Mouse (Mus musculus) midbrain, embryonic 13.5 days (tissue): ENCODE results near the gene Pzp. TPM values are rescaled to one million over a fixed set of nuclear protein-coding genes. Genes with fewer than 3 reads are reported as not detected.

Experiments
- ATAC-seq: fragments of 200-750 bp; cut with Nextera tagmentation; 2 replicates; pipeline ENCODE4 v1.8.0; 2017; ENCODE audit warnings: mild to moderate bottlenecking, moderate TSS enrichment, moderate library complexity
- H3K27ac ChIP-seq: fragments of 300-500 bp; sonication (generic); 2 replicates; pipeline ENCODE4 v1.5.1; 2015; ENCODE audit warnings: inconsistent platforms, mild to moderate bottlenecking, moderate library complexity
- H3K27me3 ChIP-seq: fragments of 300-500 bp; sonication (generic); 2 replicates; pipeline ENCODE4 v1.6.1; 2015; ENCODE audit warnings: mild to moderate bottlenecking, inconsistent platforms
- H3K36me3 ChIP-seq: fragments of 300-500 bp; sonication (generic); 2 replicates; pipeline ENCODE4 v1.6.1; 2015; ENCODE audit warnings: mild to moderate bottlenecking, inconsistent platforms
- H3K4me1 ChIP-seq: fragments of 300-500 bp; sonication (generic); replicated peaks from 2 replicates; pipeline ENCODE4 v1.6.1; 2015; ENCODE audit warnings: inconsistent platforms
- H3K4me2 ChIP-seq: fragments of 300-500 bp; sonication (generic); replicated peaks from 2 replicates; pipeline ENCODE4 v1.6.1; 2015; ENCODE audit warnings: moderate library complexity, mild to moderate bottlenecking, inconsistent platforms
- H3K4me3 ChIP-seq: fragments of 300-500 bp; sonication (generic); replicated peaks from 2 replicates; pipeline ENCODE4 v1.5.1; 2015; ENCODE audit warnings: mild to moderate bottlenecking, inconsistent platforms
- H3K9ac ChIP-seq: fragments of 300-500 bp; sonication (generic); replicated peaks from 2 replicates; pipeline ENCODE4 v1.6.1; 2015; ENCODE audit warnings: mild to moderate bottlenecking, inconsistent platforms
- H3K9me3 ChIP-seq: fragments of 300-500 bp; sonication (generic); 2 replicates; pipeline ENCODE4 v1.6.1; 2016; ENCODE audit warnings: mild to moderate bottlenecking, inconsistent platforms
- WGBS: fragments of 180-500 bp; shearing (Covaris S2); methylation state at CpG from one replicate; pipeline ENCODE4 v1.1.7; 2015; 5-methylcytosine and 5-hydroxymethylcytosine counted together
- polyA plus RNA-seq: library from polyadenylated mRNA; unstranded; fragments of >200 nt; fragmentation: Nextera tagmentation; extraction: Ambion mirVana; gene quantifications from 2 replicates; pipeline ENCODE4 v1.2.1, GENCODE M21; 2015

Gene Pzp
- polyA plus RNA-seq, 1 experiment from 2014 or later, result not detected

DNA sequence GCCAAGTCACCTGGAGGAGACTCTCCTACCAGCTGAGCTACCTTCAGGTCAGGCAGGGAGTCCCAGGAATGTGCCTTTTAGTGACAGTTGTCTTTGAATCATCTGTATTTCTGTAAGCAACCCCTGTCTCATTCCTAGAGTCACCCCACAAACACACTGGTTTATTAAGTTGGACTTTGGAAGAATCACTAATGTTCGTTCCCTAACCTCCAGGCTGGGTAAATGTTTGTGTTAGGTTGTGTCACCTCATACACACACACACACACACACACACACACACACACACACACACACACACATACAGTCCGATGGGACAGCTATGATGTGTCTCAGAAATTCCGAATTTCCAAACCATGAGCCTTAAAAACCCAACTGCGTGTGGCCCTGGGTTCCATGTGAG lies 719 bp downstream of the Pzp start:
- Histone ChIP-seq H3K27me3 (no peaks in the 10 kb centered on the region), H3K4me3 (no peak overlapping the region), H3K36me3 (no peaks in the 10 kb centered on the region), H3K27ac (no peak overlapping the region), H3K4me2 (no peak overlapping the region), H3K9ac (no peak overlapping the region), H3K9me3 (no peaks in the 10 kb centered on the region), H3K4me1 (no peaks in the 10 kb centered on the region)
- 91% methylated on average over 4 of the region's 4 CpGs for WGBS
- ATAC-seq, result no peak

DNA sequence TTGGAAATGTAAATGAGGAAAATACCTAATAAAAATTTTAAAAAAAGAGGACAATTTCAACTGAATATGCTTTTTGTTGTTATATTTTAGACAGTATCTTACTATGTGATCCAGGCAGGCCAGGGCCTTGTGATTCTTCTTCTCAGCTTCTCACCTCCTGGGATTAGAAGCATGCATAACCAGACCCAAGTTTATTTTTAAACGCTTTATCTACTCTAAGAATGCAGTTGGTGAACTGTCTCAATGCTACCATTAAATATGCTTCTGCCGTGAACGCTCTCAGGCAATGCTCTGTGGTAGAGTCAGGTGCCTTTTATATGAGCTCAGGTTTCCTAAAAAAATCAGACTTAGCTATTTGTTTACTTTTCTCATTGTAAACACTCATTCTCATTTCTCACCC lies 3.2 kb downstream of the Pzp start:
- H3K4me2 ChIP-seq, result no peak overlapping the region
- H3K36me3 ChIP-seq, result no peaks in the 10 kb centered on the region
- ATAC-seq, result no peak
- no peaks in the 10 kb centered on the region for H3K27me3 ChIP-seq
- H3K9ac ChIP-seq, result no peak overlapping the region
- no peak overlapping the region for H3K27ac ChIP-seq
- no peak overlapping the region for H3K4me3 ChIP-seq
- H3K4me1 ChIP-seq, result no peaks in the 10 kb centered on the region
- H3K9me3 ChIP-seq, result no peaks in the 10 kb centered on the region
- 93% methylated on average over 3 of the region's 3 CpGs for WGBS

DNA sequence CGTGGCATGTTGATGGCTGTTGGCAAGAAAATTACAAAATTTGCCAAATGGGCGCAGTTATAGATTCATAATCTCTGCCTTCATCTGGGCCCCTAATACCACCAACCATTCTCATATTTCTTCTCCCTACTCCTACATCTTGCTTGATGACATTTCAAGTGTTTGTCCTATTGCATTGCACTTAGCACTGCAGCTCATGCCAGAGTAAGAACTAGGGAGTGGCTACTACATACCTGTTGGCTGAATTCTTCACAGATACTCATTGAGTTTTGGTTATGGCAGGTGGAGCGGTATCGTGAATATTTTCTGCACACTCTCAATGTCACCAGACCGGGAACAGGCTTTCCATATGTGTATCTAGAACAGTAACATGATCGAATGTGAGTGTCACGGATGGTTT lies 7.4 kb downstream of the Pzp start:
- no peaks in the 10 kb centered on the region for H3K36me3 ChIP-seq
- no peak overlapping the region for H3K27ac ChIP-seq
- no peak overlapping the region for H3K4me3 ChIP-seq
- 95% methylated on average over 7 of the region's 7 CpGs for WGBS
- no peak overlapping the region for H3K4me2 ChIP-seq
- no peaks in the 10 kb centered on the region for H3K4me1 ChIP-seq
- H3K9ac ChIP-seq, result no peak overlapping the region
- H3K9me3 ChIP-seq, result no peaks in the 10 kb centered on the region
- no peaks in the 10 kb centered on the region for H3K27me3 ChIP-seq
- ATAC-seq, result no peak

DNA sequence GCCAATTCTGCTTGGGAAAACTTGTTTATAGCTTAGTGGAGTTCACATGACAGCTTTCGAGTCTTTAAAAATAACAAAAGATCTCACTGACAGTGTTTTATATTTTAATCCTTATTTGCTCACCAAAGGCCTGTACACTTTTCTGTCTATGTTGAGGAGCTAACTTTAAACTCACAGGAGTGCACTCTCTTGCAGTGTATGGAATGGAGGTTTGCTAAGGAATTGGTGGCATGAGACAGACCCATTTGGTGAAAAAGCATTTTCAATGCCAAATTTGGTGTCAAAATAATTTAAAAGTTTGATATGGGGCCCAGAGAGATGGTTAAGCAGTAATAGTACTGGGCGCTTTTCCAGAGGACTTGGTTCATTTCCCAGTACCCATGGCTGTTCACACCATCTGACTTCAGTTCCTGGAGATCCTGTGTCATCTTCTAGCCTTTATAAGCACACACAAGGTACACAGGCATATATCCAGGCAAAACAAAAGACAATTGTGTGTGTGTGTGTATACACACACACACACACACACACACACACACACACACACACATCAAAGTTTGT lies 20.8 kb downstream of the Pzp start:
- no peak for ATAC-seq
- 92% methylated on average over 2 of the region's 2 CpGs for WGBS
- no peak overlapping the region for H3K9ac ChIP-seq
- no peak overlapping the region for H3K4me2 ChIP-seq
- H3K9me3 ChIP-seq, result no peaks in the 10 kb centered on the region
- no peaks in the 10 kb centered on the region for H3K36me3 ChIP-seq
- no peak overlapping the region for H3K27ac ChIP-seq
- no peaks in the 10 kb centered on the region for H3K4me1 ChIP-seq
- no peak overlapping the region for H3K4me3 ChIP-seq
- no peaks in the 10 kb centered on the region for H3K27me3 ChIP-seq

DNA sequence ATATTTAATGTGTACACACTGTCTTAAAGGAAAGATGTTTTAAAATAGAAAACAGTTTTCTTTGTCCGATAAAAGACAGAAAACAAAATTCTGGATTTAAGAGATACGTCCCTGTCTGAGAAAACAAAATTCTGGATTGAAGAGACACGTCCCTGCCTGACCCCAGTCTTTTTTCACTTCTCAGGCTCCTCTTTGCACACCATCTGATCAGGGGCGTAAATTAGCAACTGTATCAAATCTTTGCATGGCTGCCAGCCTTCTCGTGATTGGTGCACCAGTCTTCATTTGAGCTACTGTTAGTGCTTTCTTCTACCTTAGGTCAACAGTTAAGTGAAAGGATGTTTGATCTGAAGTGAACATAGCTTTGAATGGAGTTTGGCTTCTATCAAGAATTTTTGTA lies 21.8 kb downstream of the Pzp start:
- H3K27me3 ChIP-seq, result no peaks in the 10 kb centered on the region
- H3K4me2 ChIP-seq, result no peak overlapping the region
- H3K4me3 ChIP-seq, result no peak overlapping the region
- no peak overlapping the region for H3K27ac ChIP-seq
- H3K4me1 ChIP-seq, result no peaks in the 10 kb centered on the region
- H3K9ac ChIP-seq, result no peak overlapping the region
- no peak for ATAC-seq
- no peaks in the 10 kb centered on the region for H3K9me3 ChIP-seq
- WGBS, result 81% methylated on average over 5 of the region's 5 CpGs
- H3K36me3 ChIP-seq, result no peaks in the 10 kb centered on the region

DNA sequence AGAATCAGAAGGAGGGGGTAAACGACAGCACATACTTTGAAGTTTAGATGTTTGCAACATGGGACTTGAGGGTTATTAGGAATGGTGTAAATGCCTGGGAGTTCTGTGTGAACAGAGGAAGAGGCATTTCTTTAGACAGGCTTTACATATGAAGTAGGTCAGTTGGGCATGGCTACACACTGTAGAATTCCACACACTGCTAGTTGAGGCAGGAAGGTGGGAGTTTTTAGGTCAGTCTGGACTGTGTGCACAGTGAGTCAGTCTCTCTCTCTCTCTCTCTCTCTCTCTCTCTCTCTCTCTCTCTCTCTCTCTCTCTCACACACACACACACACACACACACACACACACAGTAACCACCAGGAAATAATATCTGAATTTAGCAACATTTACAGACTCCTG lies 31.2 kb downstream of the Pzp start:
- H3K4me3 ChIP-seq, result no peak overlapping the region
- no peaks in the 10 kb centered on the region for H3K36me3 ChIP-seq
- H3K4me2 ChIP-seq, result no peak overlapping the region
- H3K4me1 ChIP-seq, result no peaks in the 10 kb centered on the region
- H3K9me3 ChIP-seq, result no peaks in the 10 kb centered on the region
- no peak overlapping the region for H3K27ac ChIP-seq
- WGBS, result 71% methylated on average over 1 of the region's 1 CpGs
- no peak overlapping the region for H3K9ac ChIP-seq
- no peak for ATAC-seq
- no peaks in the 10 kb centered on the region for H3K27me3 ChIP-seq

DNA sequence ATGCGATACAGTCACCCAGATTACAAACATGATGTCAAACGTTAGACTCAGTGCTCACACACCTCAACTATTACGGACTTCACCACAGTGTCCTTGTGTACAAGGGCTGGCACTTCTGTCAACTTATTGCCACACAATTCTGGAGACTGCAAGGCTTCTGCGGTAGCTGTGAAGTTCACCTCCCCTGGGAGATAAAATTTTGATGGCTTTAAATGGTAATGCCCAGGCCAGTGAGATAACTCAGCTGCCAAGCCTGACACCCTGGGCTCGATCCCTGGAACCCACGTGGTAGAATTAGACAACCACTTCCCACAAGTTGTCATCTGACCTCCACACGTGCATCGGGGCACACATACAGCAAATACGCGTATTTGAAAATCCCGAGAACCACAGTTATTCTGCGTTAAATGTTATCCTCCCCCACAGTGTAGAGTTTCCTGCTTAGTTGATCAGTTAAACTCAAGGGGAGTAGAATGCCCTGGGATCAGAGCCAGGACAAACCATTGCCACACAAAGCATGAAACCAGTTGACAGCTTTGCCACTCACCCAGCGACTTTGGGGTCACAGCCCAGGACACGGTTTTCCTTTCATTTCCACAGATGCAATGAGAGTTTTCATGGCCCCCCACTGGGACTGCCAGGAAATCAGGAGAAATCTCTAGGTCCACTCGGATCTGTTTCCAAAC lies 31.7 kb downstream of the Pzp start:
- no peak overlapping the region for H3K4me2 ChIP-seq
- H3K27me3 ChIP-seq, result no peaks in the 10 kb centered on the region
- no peak overlapping the region for H3K4me3 ChIP-seq
- no peaks in the 10 kb centered on the region for H3K36me3 ChIP-seq
- H3K27ac ChIP-seq, result no peak overlapping the region
- no peaks in the 10 kb centered on the region for H3K9me3 ChIP-seq
- WGBS, result 79% methylated on average over 15 of the region's 15 CpGs
- no peaks in the 10 kb centered on the region for H3K4me1 ChIP-seq
- no peak for ATAC-seq
- H3K9ac ChIP-seq, result no peak overlapping the region

DNA sequence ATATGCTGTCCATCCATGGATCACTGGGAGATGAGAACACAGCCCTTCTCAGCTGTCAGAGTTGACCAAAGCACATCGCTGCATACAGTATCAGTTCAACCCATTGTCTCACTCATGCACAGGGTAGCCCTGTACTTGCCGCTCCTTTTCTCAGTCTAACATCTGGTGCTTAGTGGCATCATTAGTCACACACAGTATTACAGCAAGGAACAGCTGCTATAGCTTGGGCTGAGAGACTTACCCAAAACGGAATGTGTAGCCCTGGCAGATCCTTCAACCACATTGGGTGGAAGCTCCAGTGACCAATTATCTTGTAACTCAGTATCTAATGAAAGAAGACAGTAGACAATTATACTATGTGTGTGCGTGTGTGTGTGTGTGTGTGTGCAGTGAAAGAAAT lies 34.6 kb downstream of the Pzp start:
- 82% methylated on average over 4 of the region's 4 CpGs for WGBS
- Histone ChIP-seq H3K4me1 (no peaks in the 10 kb centered on the region), H3K27me3 (no peaks in the 10 kb centered on the region), H3K36me3 (no peaks in the 10 kb centered on the region), H3K9me3 (no peaks in the 10 kb centered on the region), H3K27ac (no peak overlapping the region), H3K9ac (no peak overlapping the region), H3K4me3 (no peak overlapping the region), H3K4me2 (no peak overlapping the region)
- 0 out of 2 replicates have a peak, but pooled peaks have one; percentile 30 for ATAC-seq

DNA sequence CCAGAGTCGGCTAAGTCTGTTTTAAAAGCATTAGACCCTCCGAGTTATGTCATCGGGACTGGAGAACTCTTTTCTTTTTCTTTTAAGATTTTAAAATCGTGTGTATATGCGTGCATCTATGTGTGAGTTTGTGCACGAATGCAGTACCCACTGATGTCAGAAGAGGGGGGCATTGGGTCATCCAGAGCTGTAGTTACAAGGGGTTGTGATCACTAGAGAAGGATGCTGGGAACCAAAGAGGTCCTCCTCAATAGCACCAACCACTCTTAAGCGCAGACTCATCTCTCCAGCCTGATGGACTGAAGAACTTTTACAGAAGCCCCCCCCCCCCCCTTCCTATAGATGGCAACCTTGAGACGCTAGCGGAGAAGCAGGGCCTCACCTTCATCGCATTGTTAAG lies 36.4 kb downstream of the Pzp start:
- no peaks in the 10 kb centered on the region for H3K9me3 ChIP-seq
- no peak overlapping the region for H3K9ac ChIP-seq
- no peak overlapping the region for H3K27ac ChIP-seq
- H3K27me3 ChIP-seq, result no peaks in the 10 kb centered on the region
- H3K36me3 ChIP-seq, result no peaks in the 10 kb centered on the region
- no peak overlapping the region for H3K4me3 ChIP-seq
- no peak for ATAC-seq
- WGBS, result 94% methylated on average over 10 of the region's 10 CpGs
- no peaks in the 10 kb centered on the region for H3K4me1 ChIP-seq
- H3K4me2 ChIP-seq, result no peak overlapping the region

DNA sequence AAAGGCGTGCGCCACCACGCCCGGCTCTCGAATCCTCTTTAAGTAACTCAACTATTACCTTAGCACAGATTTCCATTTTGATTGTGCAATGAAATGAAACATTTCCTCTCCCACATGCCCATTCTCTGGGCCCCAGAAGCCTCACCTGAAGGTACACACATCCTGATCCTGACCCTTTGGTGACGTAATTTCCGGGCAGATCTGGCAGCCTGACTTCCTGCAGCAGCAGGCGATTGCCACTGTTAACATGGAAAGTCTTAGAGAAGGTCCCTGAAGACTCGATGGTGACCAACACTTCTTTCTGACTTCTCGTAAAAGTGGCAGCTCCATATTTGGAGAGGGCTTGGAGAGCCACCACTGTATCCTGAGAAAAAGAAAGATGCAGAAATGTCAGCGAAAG lies 38.8 kb downstream of the Pzp start:
- ATAC-seq, result no peak
- H3K27ac ChIP-seq, result no peak overlapping the region
- 93% methylated on average over 11 of the region's 11 CpGs for WGBS

DNA sequence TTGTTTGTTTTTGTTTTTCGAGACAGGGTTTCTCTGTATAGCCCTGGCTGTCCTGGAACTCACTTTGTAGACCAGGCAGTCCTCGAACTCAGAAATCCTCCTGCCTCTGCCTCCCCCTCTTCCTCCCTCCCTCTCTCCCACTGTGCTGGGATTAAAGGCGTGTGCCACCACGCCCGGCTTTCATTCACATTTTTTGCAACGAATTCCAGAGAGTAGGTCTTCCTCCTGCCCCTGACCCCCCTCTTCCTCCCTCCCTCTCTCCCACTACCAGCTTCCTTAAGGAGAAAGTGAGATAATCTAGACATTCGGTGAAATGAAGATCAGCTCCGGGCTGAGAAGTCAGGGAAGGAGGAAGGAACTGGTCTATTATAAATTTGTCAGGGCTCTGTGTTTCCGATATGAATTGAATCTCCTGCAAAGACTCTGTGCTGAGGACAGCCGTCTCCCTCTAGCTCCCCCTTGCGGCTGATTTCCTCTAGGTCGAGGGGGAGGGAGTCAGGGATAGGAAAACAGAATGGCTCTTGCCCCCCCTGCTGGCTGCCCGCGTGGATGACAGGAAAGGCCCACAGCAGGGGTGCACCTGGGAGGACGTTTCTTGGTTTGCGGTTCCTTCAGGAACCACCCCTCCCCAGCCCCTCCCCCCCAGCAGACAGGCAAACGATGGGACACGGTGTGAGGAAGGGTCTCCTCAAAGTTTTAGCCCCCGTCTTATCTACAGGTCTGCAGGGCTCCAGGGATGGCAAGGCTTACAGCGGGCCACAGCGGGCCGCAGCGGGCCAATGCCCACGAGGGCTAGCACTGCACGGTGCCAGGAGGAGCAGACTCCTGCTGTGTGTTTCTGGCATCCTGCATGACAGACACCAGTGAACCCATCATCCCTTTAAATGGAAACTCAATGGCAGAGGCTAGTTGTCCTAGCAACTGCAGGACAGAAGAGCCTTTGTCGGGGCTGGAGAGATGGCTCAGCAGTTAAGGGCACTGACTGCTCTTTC lies 46.8 kb downstream of the Pzp start:
- H3K4me2 ChIP-seq, result peak overlapping the region; percentile 30
- H3K4me1 ChIP-seq, result 0 out of 2 replicates have a peak, but pooled peaks cover 4% of the 10 kb centered on the region
- ATAC-seq, result peak; percentile 93
- no peaks in the 10 kb centered on the region for H3K9me3 ChIP-seq
- H3K27me3 ChIP-seq, result no peaks in the 10 kb centered on the region
- no peaks in the 10 kb centered on the region for H3K36me3 ChIP-seq
- H3K9ac ChIP-seq, result no peak overlapping the region; the same call in 1 of the 2 replicates
- WGBS, result 21% methylated on average over 26 of the region's 26 CpGs
- H3K27ac ChIP-seq, result no peak overlapping the region
- peak overlapping the region; percentile 8 for H3K4me3 ChIP-seq

More for the DNA sequence above, 38.8 kb downstream of the Pzp start:
- no peaks in the 10 kb centered on the region for H3K9me3 ChIP-seq
- no peak overlapping the region for H3K9ac ChIP-seq
- no peaks in the 10 kb centered on the region for H3K27me3 ChIP-seq
- H3K36me3 ChIP-seq, result no peaks in the 10 kb centered on the region
- H3K4me1 ChIP-seq, result no peaks in the 10 kb centered on the region
- H3K4me2 ChIP-seq, result no peak overlapping the region
- no peak overlapping the region for H3K4me3 ChIP-seq

DNA sequence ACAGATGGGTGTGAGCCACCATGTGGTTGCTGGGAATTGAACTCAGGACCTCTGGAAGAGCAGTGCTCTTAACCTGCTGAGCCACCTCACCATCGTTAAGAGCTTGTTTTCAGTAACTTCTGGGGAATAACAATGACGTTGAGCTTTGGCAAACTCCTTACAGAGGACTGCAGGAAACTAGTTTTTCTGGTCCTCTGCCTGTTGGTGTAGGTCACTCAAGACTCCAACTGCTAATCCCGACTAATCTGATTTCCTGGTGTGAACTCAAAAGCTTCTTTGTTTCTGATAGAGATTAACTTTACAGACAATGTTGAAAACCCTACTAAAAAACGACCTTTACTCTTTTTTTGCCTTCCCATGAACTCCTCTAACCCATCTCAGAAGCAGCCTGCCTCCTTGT lies 49.0 kb downstream of the Pzp start:
- H3K27ac ChIP-seq, result no peak overlapping the region
- no peak overlapping the region for H3K9ac ChIP-seq
- H3K4me1 ChIP-seq, result 0 out of 2 replicates have a peak, but pooled peaks cover 4% of the 10 kb centered on the region
- H3K27me3 ChIP-seq, result no peaks in the 10 kb centered on the region
- WGBS, result 11% methylated on average over 4 of the region's 4 CpGs
- no peak overlapping the region for H3K4me2 ChIP-seq
- ATAC-seq, result no peak
- no peak overlapping the region for H3K4me3 ChIP-seq
- no peaks in the 10 kb centered on the region for H3K9me3 ChIP-seq
- no peaks in the 10 kb centered on the region for H3K36me3 ChIP-seq
